Mouse (Mus musculus) midbrain, embryonic 13.5 days (tissue): ENCODE results near the gene Thumpd3. TPM values are rescaled to one million over a fixed set of nuclear protein-coding genes. Genes with fewer than 3 reads are reported as not detected.
A peak's percentile ranks its signal among the peaks of the same experiment; 100 is the strongest.

Experiments
- ATAC-seq: fragments of 200-750 bp; cut with Nextera tagmentation; 2 replicates; pipeline ENCODE4 v1.8.0; 2017; ENCODE audit warnings: mild to moderate bottlenecking, moderate TSS enrichment, moderate library complexity
- H3K27ac ChIP-seq: fragments of 300-500 bp; sonication (generic); 2 replicates; pipeline ENCODE4 v1.5.1; 2015; ENCODE audit warnings: inconsistent platforms, mild to moderate bottlenecking, moderate library complexity
- H3K27me3 ChIP-seq: fragments of 300-500 bp; sonication (generic); 2 replicates; pipeline ENCODE4 v1.6.1; 2015; ENCODE audit warnings: mild to moderate bottlenecking, inconsistent platforms
- H3K36me3 ChIP-seq: fragments of 300-500 bp; sonication (generic); 2 replicates; pipeline ENCODE4 v1.6.1; 2015; ENCODE audit warnings: mild to moderate bottlenecking, inconsistent platforms
- H3K4me1 ChIP-seq: fragments of 300-500 bp; sonication (generic); replicated peaks from 2 replicates; pipeline ENCODE4 v1.6.1; 2015; ENCODE audit warnings: inconsistent platforms
- H3K4me2 ChIP-seq: fragments of 300-500 bp; sonication (generic); replicated peaks from 2 replicates; pipeline ENCODE4 v1.6.1; 2015; ENCODE audit warnings: moderate library complexity, mild to moderate bottlenecking, inconsistent platforms
- H3K4me3 ChIP-seq: fragments of 300-500 bp; sonication (generic); replicated peaks from 2 replicates; pipeline ENCODE4 v1.5.1; 2015; ENCODE audit warnings: mild to moderate bottlenecking, inconsistent platforms
- H3K9ac ChIP-seq: fragments of 300-500 bp; sonication (generic); replicated peaks from 2 replicates; pipeline ENCODE4 v1.6.1; 2015; ENCODE audit warnings: mild to moderate bottlenecking, inconsistent platforms
- H3K9me3 ChIP-seq: fragments of 300-500 bp; sonication (generic); 2 replicates; pipeline ENCODE4 v1.6.1; 2016; ENCODE audit warnings: mild to moderate bottlenecking, inconsistent platforms
- WGBS: fragments of 180-500 bp; shearing (Covaris S2); methylation state at CpG from one replicate; pipeline ENCODE4 v1.1.7; 2015; 5-methylcytosine and 5-hydroxymethylcytosine counted together
- polyA plus RNA-seq: library from polyadenylated mRNA; unstranded; fragments of >200 nt; fragmentation: Nextera tagmentation; extraction: Ambion mirVana; gene quantifications from 2 replicates; pipeline ENCODE4 v1.2.1, GENCODE M21; 2015

Thumpd3 gene
- 57.0 and 59.0 TPM in 2 replicates for polyA plus RNA-seq

GRCm38 (mm10) chr6:113046041-113046975 lies at the start of gene Thumpd3:
Gene Thumpd3, plus strand, starts transcription at chr6:113046225.
- WGBS = under 1% methylated on average over 59 of the region's 59 CpGs
- Histone ChIP-seq H3K9ac (peak within 1 kb of the TSS; percentile 80), H3K27me3 (no peaks in the 10 kb centered on the region), H3K4me3 (peak within 1 kb of the TSS; percentile 87), H3K4me1 (peaks cover 30% of the 10 kb centered on the region), H3K36me3 (peaks cover 23% of the 10 kb centered on the region), H3K4me2 (peak within 1 kb of the TSS; percentile 87), H3K27ac (peak within 1 kb of the TSS; percentile 81), H3K9me3 (no peaks in the 10 kb centered on the region)
- ATAC-seq = peak; percentile 100

GRCm38 (mm10) chr6:112999199-112999598 lies 46.8 kb upstream of the Thumpd3 start:
- Histone ChIP-seq H3K36me3 (no peaks in the 10 kb centered on the region), H3K27me3 (no peaks in the 10 kb centered on the region), H3K4me2 (no peak overlapping the region), H3K9me3 (0 out of 2 replicates have a peak, but pooled peaks cover 3% of the 10 kb centered on the region), H3K4me1 (peaks cover 11% of the 10 kb centered on the region), H3K27ac (no peak overlapping the region), H3K9ac (no peak overlapping the region), H3K4me3 (no peak overlapping the region)
- WGBS = 51% methylated on average over 2 of the region's 2 CpGs
- ATAC-seq = no peak

GRCm38 (mm10) chr6:113000666-113001287 lies 45.2 kb upstream of the Thumpd3 start:
- Histone ChIP-seq H3K9me3 (0 out of 2 replicates have a peak, but pooled peaks cover 3% of the 10 kb centered on the region), H3K36me3 (no peaks in the 10 kb centered on the region), H3K4me1 (peaks cover 11% of the 10 kb centered on the region), H3K27me3 (no peaks in the 10 kb centered on the region), H3K27ac (no peak overlapping the region; the same call in 1 of the 2 replicates), H3K4me3 (no peak overlapping the region), H3K4me2 (peak overlapping the region; percentile 29; the same call in 1 of the 2 replicates), H3K9ac (peak overlapping the region; percentile 39)
- ATAC-seq = peak; percentile 91
- WGBS = 33% methylated on average over 11 of the region's 11 CpGs

GRCm38 (mm10) chr6:113001719-113002118 lies 44.3 kb upstream of the Thumpd3 start:
- 77% methylated on average over 12 of the region's 12 CpGs for WGBS
- no peak overlapping the region for H3K9ac ChIP-seq
- H3K4me3 ChIP-seq = no peak overlapping the region
- H3K9me3 ChIP-seq = no peaks in the 10 kb centered on the region
- H3K4me1 ChIP-seq = peaks cover 11% of the 10 kb centered on the region
- 0 out of 2 replicates have a peak, but pooled peaks have one; percentile 2 for ATAC-seq
- H3K4me2 ChIP-seq = no peak overlapping the region
- no peaks in the 10 kb centered on the region for H3K36me3 ChIP-seq
- no peak overlapping the region for H3K27ac ChIP-seq
- no peaks in the 10 kb centered on the region for H3K27me3 ChIP-seq

GRCm38 (mm10) chr6:113003313-113004111 lies 42.5 kb upstream of the Thumpd3 start:
- no peak overlapping the region for H3K4me3 ChIP-seq
- no peaks in the 10 kb centered on the region for H3K36me3 ChIP-seq
- no peak overlapping the region for H3K4me2 ChIP-seq
- no peaks in the 10 kb centered on the region for H3K27me3 ChIP-seq
- WGBS = 93% methylated on average over 10 of the region's 10 CpGs
- no peak overlapping the region for H3K27ac ChIP-seq
- peaks cover 6% of the 10 kb centered on the region; the same call in 1 of the 2 replicates for H3K9me3 ChIP-seq
- ATAC-seq = no peak
- no peak overlapping the region for H3K9ac ChIP-seq
- H3K4me1 ChIP-seq = peaks cover 11% of the 10 kb centered on the region

GRCm38 (mm10) chr6:113006833-113007232 lies 39.2 kb upstream of the Thumpd3 start:
- Histone ChIP-seq H3K4me3 (no peak overlapping the region), H3K9me3 (peaks cover 8% of the 10 kb centered on the region; the same call in 1 of the 2 replicates), H3K4me1 (peaks cover 10% of the 10 kb centered on the region), H3K27ac (no peak overlapping the region), H3K27me3 (no peaks in the 10 kb centered on the region), H3K9ac (no peak overlapping the region), H3K4me2 (no peak overlapping the region), H3K36me3 (no peaks in the 10 kb centered on the region)
- ATAC-seq = no peak
- 75% methylated on average over 2 of the region's 2 CpGs for WGBS

GRCm38 (mm10) chr6:113011886-113012285 lies 34.1 kb upstream of the Thumpd3 start:
- Histone ChIP-seq H3K27ac (peak overlapping the region; percentile 87), H3K4me2 (no peak overlapping the region), H3K4me3 (no peak overlapping the region), H3K36me3 (no peaks in the 10 kb centered on the region), H3K4me1 (peaks cover 36% of the 10 kb centered on the region), H3K9ac (no peak overlapping the region), H3K27me3 (no peaks in the 10 kb centered on the region), H3K9me3 (peaks cover 8% of the 10 kb centered on the region; the same call in 1 of the 2 replicates)
- 22% methylated on average over 2 of the region's 2 CpGs for WGBS
- no peak for ATAC-seq

GRCm38 (mm10) chr6:113012495-113012941 lies 33.5 kb upstream of the Thumpd3 start:
- H3K27ac ChIP-seq = peak overlapping the region; percentile 87
- no peaks in the 10 kb centered on the region for H3K36me3 ChIP-seq
- ATAC-seq = peak; percentile 77
- H3K4me3 ChIP-seq = no peak overlapping the region
- peaks cover 8% of the 10 kb centered on the region; the same call in 1 of the 2 replicates for H3K9me3 ChIP-seq
- peaks cover 38% of the 10 kb centered on the region for H3K4me1 ChIP-seq
- WGBS = 2% methylated on average over 6 of the region's 6 CpGs
- no peak overlapping the region for H3K9ac ChIP-seq
- no peaks in the 10 kb centered on the region for H3K27me3 ChIP-seq
- no peak overlapping the region for H3K4me2 ChIP-seq

GRCm38 (mm10) chr6:113013550-113013949 lies 32.5 kb upstream of the Thumpd3 start:
- no peaks in the 10 kb centered on the region for H3K36me3 ChIP-seq
- H3K27me3 ChIP-seq = no peaks in the 10 kb centered on the region
- no peak overlapping the region for H3K4me3 ChIP-seq
- WGBS = 87% methylated on average over 4 of the region's 4 CpGs
- no peak overlapping the region for H3K4me2 ChIP-seq
- peak overlapping the region; percentile 87 for H3K27ac ChIP-seq
- H3K9ac ChIP-seq = no peak overlapping the region
- H3K4me1 ChIP-seq = peaks cover 43% of the 10 kb centered on the region
- ATAC-seq = no peak
- H3K9me3 ChIP-seq = 0 out of 2 replicates have a peak, but pooled peaks cover 1% of the 10 kb centered on the region

GRCm38 (mm10) chr6:113017500-113018047 lies 28.5 kb upstream of the Thumpd3 start:
- Histone ChIP-seq H3K27ac (no peak overlapping the region), H3K4me2 (no peak overlapping the region), H3K4me1 (peaks cover 29% of the 10 kb centered on the region), H3K9ac (no peak overlapping the region), H3K36me3 (no peaks in the 10 kb centered on the region), H3K4me3 (no peak overlapping the region), H3K27me3 (no peaks in the 10 kb centered on the region), H3K9me3 (no peaks in the 10 kb centered on the region)
- ATAC-seq = no peak
- 49% methylated on average over 12 of the region's 12 CpGs for WGBS

- H3K27ac ChIP-seq = no peak overlapping the region
- no peak overlapping the region for H3K9ac ChIP-seq
- no peak overlapping the region for H3K4me3 ChIP-seq
- peaks cover 24% of the 10 kb centered on the region for H3K4me1 ChIP-seq
- no peaks in the 10 kb centered on the region for H3K27me3 ChIP-seq
- WGBS = 32% methylated on average over 4 of the region's 6 CpGs
- no peaks in the 10 kb centered on the region for H3K36me3 ChIP-seq
- no peaks in the 10 kb centered on the region for H3K9me3 ChIP-seq
- H3K4me2 ChIP-seq = no peak overlapping the region
- ATAC-seq = no peak
Observed at GRCm38 (mm10) chr6:113018139-113018538, 27.9 kb upstream of the Thumpd3 start.
